In the genomic region with DNA sequence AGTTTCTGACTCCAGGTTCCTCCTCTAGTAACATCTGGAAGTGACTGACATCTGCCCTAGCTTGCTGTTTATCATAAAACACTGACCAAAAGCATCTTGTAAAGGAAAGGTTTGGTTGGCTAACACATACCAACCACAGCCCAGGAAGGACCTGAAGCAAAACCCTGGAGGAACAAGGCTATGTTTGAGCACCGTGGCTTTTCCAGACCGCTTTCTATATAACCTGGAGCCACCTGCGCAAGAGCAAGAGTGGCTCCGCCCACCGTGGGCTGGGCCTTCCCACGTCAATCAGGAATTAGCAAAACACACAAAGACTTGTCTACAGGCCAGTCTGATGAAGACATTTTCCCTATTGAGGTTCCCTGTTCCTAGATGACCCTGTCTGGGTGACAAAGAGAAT, we compare ENCODE assay signal across 23 mouse cellular contexts.
DNase-seq lines count a peak whose midpoint lies in the region; ATAC-seq lines count a peak whose summit lies in the region.
"Had no signal": no experiment of that assay in that cellular context is flagged by ENCODE, and none has a peak within 500 bp of the region (broad histone marks: within the 10 kb centered on the region; RNA-seq: fewer than 3 reads in every experiment).

No protein-coding gene starts in this region.

- no peak overlapping the region for H3K9ac ChIP-seq in forebrain, embryonic 11.5 days (ENCODE audit: low read length)
- H3K9ac ChIP-seq in forebrain, embryonic 14.5 days (ENCODE audit: low read length) = no peak overlapping the region

- H3K27me3 ChIP-seq in forebrain, embryonic 11.5 days (ENCODE audit: control insufficient read depth, insufficient read depth, low read length) = no peaks in the 10 kb centered on the region
- H3K27me3 ChIP-seq in forebrain, embryonic 14.5 days (replicated peaks; ENCODE audit: control insufficient read depth, insufficient read depth, low read length) = no peaks in the 10 kb centered on the region
- H3K27me3 ChIP-seq: CH12.LX, Patski had no signal

- no peak for ATAC-seq in forebrain, embryonic 11.5 days (replicated peaks; ENCODE audit: low FRiP score)
- no peak for ATAC-seq in forebrain, embryonic 14.5 days
- ATAC-seq: activated CD4-positive, CD25-positive, alpha-beta regulatory T cell, adult 4 months; CD4-positive, CD25-positive, alpha-beta regulatory T cell, adult 4 months; Patski had no signal

- H3K4me1 ChIP-seq in forebrain, embryonic 11.5 days (replicated peaks; ENCODE audit: control insufficient read depth, insufficient read depth, low read length) = peaks cover 6% of the 10 kb centered on the region
- peaks cover 4% of the 10 kb centered on the region; the same call in 1 of the 2 replicates for H3K4me1 ChIP-seq in forebrain, embryonic 14.5 days (ENCODE audit: control insufficient read depth, insufficient read depth, low read length)

- no peak overlapping the region for H3K4me3 ChIP-seq in forebrain, embryonic 11.5 days (ENCODE audit: low read depth, low read length)
- H3K4me3 ChIP-seq in forebrain, embryonic 14.5 days (ENCODE audit: low read depth, low read length) = no peak overlapping the region

- H3K27ac ChIP-seq in forebrain, embryonic 11.5 days (ENCODE audit: low read depth, low read length) = no peak overlapping the region
- H3K27ac ChIP-seq in forebrain, embryonic 14.5 days (ENCODE audit: low read depth, low read length) = no peak overlapping the region

- H3K36me3 ChIP-seq in forebrain, embryonic 11.5 days (ENCODE audit: control insufficient read depth, insufficient read depth, low read length) = no peaks in the 10 kb centered on the region
- H3K36me3 ChIP-seq in forebrain, embryonic 14.5 days (ENCODE audit: control insufficient read depth, insufficient read depth, low read length) = no peaks in the 10 kb centered on the region
- H3K36me3 ChIP-seq: G1E had no signal

- H3K4me2 ChIP-seq in forebrain, embryonic 11.5 days (ENCODE audit: low read depth, low read length, severe bottlenecking) = no peak overlapping the region
- no peak overlapping the region for H3K4me2 ChIP-seq in forebrain, embryonic 14.5 days (ENCODE audit: low read length)

- DNase-seq in forebrain, embryonic 11.5 days (ENCODE audit: low spot score) = peak; percentile 36
- DNase-seq in forebrain, embryonic 14.5 days (ENCODE audit: low spot score) = no peak
- DNase-seq in heart, adult 11 months = peak; percentile 55
- no peak for DNase-seq in heart, postnatal 36 days
- DNase-seq in retina, postnatal 1 day = peak; percentile 17
- DNase-seq in retina, embryonic 14.5 days (ENCODE audit: low spot score) = no peak
- peak; percentile 45 for DNase-seq in ZHBTc4 (ENCODE audit: low read depth, low spot score)
- no peak for DNase-seq in right cerebral cortex, postnatal 25 days
- DNase-seq: adrenal gland, adult 2 months; adrenal gland, adult 8-10 months; adrenal gland, postnatal 10 days; adrenal gland, postnatal 14 days; adrenal gland, postnatal 25 days; adrenal gland, postnatal 36 days; B cell, adult 2 months; cerebellum, adult 11 months; cerebellum, adult 11-12 months; cerebellum, adult 18-20 months had no signal

- H3K9me3 ChIP-seq in forebrain, embryonic 11.5 days (ENCODE audit: control insufficient read depth, low read length) = no peaks in the 10 kb centered on the region
- no peaks in the 10 kb centered on the region for H3K9me3 ChIP-seq in forebrain, embryonic 14.5 days (replicated peaks; ENCODE audit: control insufficient read depth, low read length)

- intact Hi-C loops in heart, postnatal 36 days (cut with DNase I) = no loop called here

- WGBS in forebrain, embryonic 11.5 days = 61% methylated on average over 6 of the region's 6 CpGs
- 68% methylated on average over 6 of the region's 6 CpGs for WGBS in forebrain, embryonic 14.5 days

Comparison
In these comparisons a context has a peak if more than half of its experiments do, and no peak if none do; other contexts are left out.
1. DNase-seq: peak in forebrain, embryonic 11.5 days (single experiment), heart, adult 11 months (single experiment), retina, postnatal 1 day (single experiment) and ZHBTc4 (single experiment); none in forebrain, embryonic 14.5 days (single experiment), heart, postnatal 36 days (0 of 2), retina, embryonic 14.5 days (single experiment) and right cerebral cortex, postnatal 25 days (single experiment).